Mouse (Mus musculus): ENCODE measurements at regions not wholly inside any gene's neighbourhood (a gene's known extent, or its start where the extent isn't known, plus 50 kb on each side); places are given as distances from the start of the nearest gene placed in this dataset.

DNA sequence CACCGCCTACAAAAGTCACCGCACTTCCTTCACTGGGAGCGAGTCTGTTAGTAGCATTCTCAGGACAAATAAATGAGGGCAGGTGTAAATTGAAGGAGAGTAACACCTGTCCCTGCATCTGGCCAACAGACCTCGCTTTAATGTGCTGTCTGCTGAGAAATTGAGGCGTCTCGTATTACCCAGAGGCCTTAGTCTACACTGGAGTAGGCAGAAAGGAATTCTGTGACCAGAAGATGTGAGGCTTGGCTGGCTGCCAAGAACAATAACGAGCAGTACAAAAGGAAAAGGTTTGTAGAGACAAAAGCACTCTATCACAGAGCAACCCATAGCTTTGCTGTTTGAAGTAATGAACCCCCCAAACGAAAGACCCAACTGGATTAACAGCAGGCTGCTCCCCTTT, 488.4 kb upstream of the Gm9747 start:
- TF ChIP-seq GATA1 (IDR thresholded peaks at IDR 0.05; ENCODE audit: borderline replicate concordance, low read length), result no peak
- no peak for TF ChIP-seq FLI1 (IDR thresholded peaks at IDR 0.05; ENCODE audit: low read length)
